Mouse (Mus musculus) lung, embryonic 14.5 days (tissue): ENCODE results near the gene Naaladl2. TPM values are rescaled to one million over a fixed set of nuclear protein-coding genes. Genes with fewer than 3 reads are reported as not detected.

Source experiments
- ATAC-seq: fragments of 200-750 bp; cut with Nextera tagmentation; 2 replicates; pipeline ENCODE4 v1.8.0; 2017; ENCODE audit warnings: mild to moderate bottlenecking, moderate TSS enrichment, moderate library complexity; ENCODE audit not compliant: insufficient read depth
- DNase-seq: peaks from one replicate; pipeline ENCODE4 v3.0.0-alpha.2; 2015
- H3K27ac ChIP-seq: fragments of 300-500 bp; sonication (generic); 2 replicates; pipeline ENCODE4 v1.5.1; 2014; ENCODE audit warnings: low read depth, mild to moderate bottlenecking, moderate library complexity
- H3K27me3 ChIP-seq: fragments of 300-500 bp; sonication (generic); 2 replicates; pipeline ENCODE4 v1.6.1; 2014; ENCODE audit warnings: low read length, control low read depth; ENCODE audit not compliant: insufficient read depth
- H3K36me3 ChIP-seq: fragments of 300-500 bp; sonication (generic); 2 replicates; pipeline ENCODE4 v1.6.1; 2014; ENCODE audit warnings: control low read depth; ENCODE audit not compliant: insufficient read depth
- H3K4me1 ChIP-seq: fragments of 300-500 bp; sonication (generic); 2 replicates; pipeline ENCODE4 v1.6.1; 2014; ENCODE audit warnings: antibody characterized with exemption, control low read depth; ENCODE audit not compliant: insufficient read depth
- H3K4me2 ChIP-seq: fragments of 300-500 bp; sonication (generic); 2 replicates; pipeline ENCODE4 v1.6.1; 2014; ENCODE audit warnings: mild to moderate bottlenecking
- H3K4me3 ChIP-seq: fragments of 300-500 bp; sonication (generic); 2 replicates; pipeline ENCODE4 v1.5.1; 2014; ENCODE audit warnings: low read depth, low read length
- H3K9ac ChIP-seq: fragments of 300-500 bp; sonication (generic); 2 replicates; pipeline ENCODE4 v1.6.1; 2014
- H3K9me3 ChIP-seq: fragments of 300-500 bp; sonication (generic); 2 replicates; pipeline ENCODE4 v1.6.1; 2016; ENCODE audit warnings: low read depth, low read length, control low read depth
- CTCF ChIP-seq: IDR thresholded peaks from 2 replicates; pipeline ENCODE4 v1.5.1; 2016; ENCODE audit warnings: antibody characterized with exemption, low read depth
- WGBS: fragments of 180-500 bp; shearing (Covaris S2); extraction: QIAGEN DNeasy Blood & Tissue Kit; methylation state at CpG from one replicate; pipeline ENCODE4 v1.1.7; 2014; 5-methylcytosine and 5-hydroxymethylcytosine counted together
- polyA plus RNA-seq: library from polyadenylated mRNA; unstranded; fragments of >200 nt; fragmentation: Nextera tagmentation; extraction: Ambion mirVana; gene quantifications from 2 replicates; pipeline ENCODE4 v1.2.1, GENCODE M21; 2014

The Naaladl2 gene
- polyA plus RNA-seq, 1 experiment from 2014 or later: 1.8 TPM

- ATAC-seq: no peak
- no peak overlapping the region for H3K4me3 ChIP-seq
- H3K9ac ChIP-seq: no peak overlapping the region
- H3K36me3 ChIP-seq: no peaks in the 10 kb centered on the region
- 77% methylated on average over 2 of the region's 2 CpGs for WGBS
- no peaks in the 10 kb centered on the region for H3K4me1 ChIP-seq
- H3K27me3 ChIP-seq: no peaks in the 10 kb centered on the region
- no peak for TF ChIP-seq CTCF
- peak; percentile 5 for DNase-seq
- H3K9me3 ChIP-seq: no peaks in the 10 kb centered on the region
- H3K27ac ChIP-seq: no peak overlapping the region
- no peak overlapping the region for H3K4me2 ChIP-seq
Measured at GRCm38 (mm10) chr3:24690162-24690915, 453.7 kb downstream of the Naaladl2 start.

DNA sequence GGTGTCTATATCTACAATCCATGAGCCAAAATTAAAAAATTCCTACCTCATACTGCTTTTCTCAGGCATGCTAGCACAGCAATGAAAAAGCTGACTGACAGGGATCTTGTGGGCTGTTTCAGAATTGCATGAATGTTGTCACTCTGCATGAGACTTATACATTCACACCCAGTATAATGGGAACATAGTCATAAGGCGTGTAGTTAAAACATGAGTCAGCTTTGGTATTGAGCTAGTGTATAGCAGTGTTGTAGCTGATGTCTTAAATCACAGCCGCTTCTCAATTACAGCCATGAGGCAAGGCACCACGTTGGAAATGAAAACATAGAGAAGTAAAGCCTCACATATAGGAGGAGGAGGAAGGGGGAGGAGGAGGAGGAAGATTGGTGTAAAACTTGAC, 473.6 kb downstream of the Naaladl2 start:
- 65% methylated on average over 3 of the region's 3 CpGs for WGBS
- DNase-seq (no peak), ATAC-seq (no peak)
- Histone ChIP-seq H3K4me3 (no peak overlapping the region), H3K4me2 (no peak overlapping the region), H3K27me3 (no peaks in the 10 kb centered on the region), H3K4me1 (no peaks in the 10 kb centered on the region), H3K27ac (no peak overlapping the region), H3K36me3 (no peaks in the 10 kb centered on the region), H3K9ac (no peak overlapping the region), H3K9me3 (no peaks in the 10 kb centered on the region)
- TF ChIP-seq CTCF: no peak

DNA sequence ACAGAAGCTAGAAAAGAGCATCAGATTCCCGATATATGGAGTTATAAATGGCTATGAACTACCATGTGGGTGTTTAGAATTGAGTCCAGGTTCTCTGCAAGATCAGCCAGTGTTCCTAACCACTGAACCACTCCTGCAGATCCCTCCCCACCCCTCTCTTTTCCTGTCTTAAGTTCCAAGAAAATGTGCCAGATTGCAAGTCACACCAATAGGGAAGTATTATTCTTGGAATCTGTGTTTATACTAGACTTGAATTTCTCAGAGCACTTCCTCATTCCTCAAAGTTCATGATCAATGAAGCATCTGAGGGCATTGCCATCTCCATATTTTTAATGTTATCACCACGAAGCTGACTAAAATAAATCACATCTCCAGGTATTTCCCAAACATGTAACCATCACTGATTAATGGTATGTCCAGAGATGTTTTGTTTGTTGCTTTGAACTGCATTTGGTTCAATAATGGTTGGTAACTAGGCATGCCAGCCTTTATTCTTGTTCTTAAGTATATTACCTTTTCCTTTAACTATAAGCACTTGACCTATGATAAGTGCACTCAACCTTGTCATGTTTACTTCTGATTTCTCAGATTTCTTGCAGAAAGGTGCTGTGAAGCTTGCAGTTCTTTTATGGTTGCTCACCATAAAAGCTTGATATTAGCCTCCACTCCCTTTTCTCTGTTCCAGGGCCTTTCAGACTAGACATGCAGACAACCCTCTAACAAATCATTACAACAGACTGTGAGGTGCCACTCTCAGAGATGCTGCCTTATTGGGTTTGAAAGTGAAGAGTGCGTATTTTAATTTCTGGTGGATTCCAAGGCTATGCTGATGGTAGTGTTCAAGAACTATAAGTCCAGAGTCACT, 475.8 kb downstream of the Naaladl2 start:
- WGBS: 65% methylated on average over 3 of the region's 3 CpGs
- H3K9me3 ChIP-seq: no peaks in the 10 kb centered on the region
- no peak for TF ChIP-seq CTCF

GRCm38 (mm10) chr3:24665408-24665807, 478.7 kb downstream of the Naaladl2 start:
- Histone ChIP-seq H3K4me1 (no peaks in the 10 kb centered on the region), H3K9me3 (no peaks in the 10 kb centered on the region), H3K4me3 (no peak overlapping the region), H3K9ac (no peak overlapping the region), H3K27me3 (no peaks in the 10 kb centered on the region), H3K36me3 (no peaks in the 10 kb centered on the region), H3K27ac (no peak overlapping the region), H3K4me2 (no peak overlapping the region)
- no peak for ATAC-seq
- TF ChIP-seq CTCF: no peak
- DNase-seq: no peak
- 62% methylated on average over 1 of the region's 1 CpGs for WGBS

More for the DNA sequence above, 475.8 kb downstream of the Naaladl2 start:
- H3K4me2 ChIP-seq: no peak overlapping the region
- H3K9ac ChIP-seq: no peak overlapping the region
- DNase-seq (peak; percentile 4), ATAC-seq (no peak)
- H3K27me3 ChIP-seq: no peaks in the 10 kb centered on the region
- no peak overlapping the region for H3K4me3 ChIP-seq
- H3K4me1 ChIP-seq: no peaks in the 10 kb centered on the region
- H3K36me3 ChIP-seq: no peaks in the 10 kb centered on the region
- H3K27ac ChIP-seq: no peak overlapping the region

DNA sequence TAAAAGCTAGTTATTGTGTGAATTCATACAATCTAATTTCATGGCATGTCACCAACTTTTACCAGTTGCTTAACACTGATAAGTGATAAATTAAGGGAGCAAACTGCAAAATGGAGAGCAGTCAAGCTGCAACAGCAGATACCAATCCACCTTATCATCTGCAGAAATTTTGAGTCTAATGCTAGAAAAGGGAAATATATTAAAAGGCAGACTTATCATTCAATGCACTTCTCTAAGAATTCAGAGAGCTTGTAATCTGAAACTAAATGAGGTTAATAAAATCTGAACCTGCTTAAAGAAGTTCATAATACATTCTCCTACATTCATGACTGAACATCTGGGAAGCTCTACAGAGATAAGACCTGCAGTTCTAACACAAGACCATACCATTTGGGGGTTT, 480.3 kb downstream of the Naaladl2 start:
- Histone ChIP-seq H3K4me2 (no peak overlapping the region), H3K27me3 (no peaks in the 10 kb centered on the region), H3K4me3 (no peak overlapping the region), H3K9ac (no peak overlapping the region), H3K27ac (no peak overlapping the region), H3K36me3 (no peaks in the 10 kb centered on the region), H3K4me1 (no peaks in the 10 kb centered on the region), H3K9me3 (no peaks in the 10 kb centered on the region)
- ATAC-seq (no peak), DNase-seq (no peak)
- TF ChIP-seq CTCF: no peak

GRCm38 (mm10) chr3:24630032-24630431, 514.0 kb downstream of the Naaladl2 start:
- Histone ChIP-seq H3K9ac (no peak overlapping the region), H3K36me3 (no peaks in the 10 kb centered on the region), H3K9me3 (no peaks in the 10 kb centered on the region), H3K27me3 (no peaks in the 10 kb centered on the region), H3K4me1 (no peaks in the 10 kb centered on the region), H3K4me3 (no peak overlapping the region), H3K27ac (no peak overlapping the region), H3K4me2 (no peak overlapping the region)
- 27% methylated on average over 1 of the region's 1 CpGs for WGBS
- peak; percentile 92 for ATAC-seq
- peak; percentile 70 for DNase-seq
- TF ChIP-seq CTCF: no peak

- H3K4me3 ChIP-seq: no peak overlapping the region
Measured at GRCm38 (mm10) chr3:24605485-24605884, 538.6 kb downstream of the Naaladl2 start.

More at GRCm38 (mm10) chr3:24605485-24605884, 538.6 kb downstream of the Naaladl2 start:
- DNase-seq (no peak), ATAC-seq (no peak)
- H3K4me1 ChIP-seq: no peaks in the 10 kb centered on the region
- H3K4me2 ChIP-seq: no peak overlapping the region
- H3K27me3 ChIP-seq: no peaks in the 10 kb centered on the region
- no peak overlapping the region for H3K9ac ChIP-seq
- H3K27ac ChIP-seq: no peak overlapping the region
- no peak for TF ChIP-seq CTCF
- H3K36me3 ChIP-seq: no peaks in the 10 kb centered on the region
- no peaks in the 10 kb centered on the region for H3K9me3 ChIP-seq
